Mouse (Mus musculus) lung, postnatal 10 days (tissue): ENCODE measurements around the gene Rpp14.
"Not testable (repeated sequence)": the region's sequence is repeated elsewhere in the genome, so short reads cannot be mapped to it uniquely, and the experiment has no call there.

Experiments used
- DNase-seq: peaks from one replicate; pipeline ENCODE4 v3.0.0; 2021

Gene Rpp14

GRCm38 (mm10) chr14:8117371-8117770, 37.2 kb downstream of the Rpp14 start:
- DNase-seq = no peak

GRCm38 (mm10) chr14:8119454-8119853, 39.3 kb downstream of the Rpp14 start:
- DNase-seq = no peak

- DNase-seq = no peak
These were observed 39.7 kb downstream of the Rpp14 start for GRCm38 (mm10) chr14:8119904-8120303.

- peak; percentile 14 for DNase-seq
These were observed 43.0 kb downstream of the Rpp14 start for GRCm38 (mm10) chr14:8123141-8123540.

GRCm38 (mm10) chr14:8123611-8124010, 43.4 kb downstream of the Rpp14 start:
- DNase-seq = not testable (repeated sequence)

- no peak for DNase-seq
These were observed 44.1 kb downstream of the Rpp14 start for GRCm38 (mm10) chr14:8124046-8124881.

GRCm38 (mm10) chr14:8127971-8128370, 47.8 kb downstream of the Rpp14 start:
- DNase-seq = no peak

GRCm38 (mm10) chr14:8132789-8133188, 52.6 kb downstream of the Rpp14 start:
- DNase-seq = no peak

GRCm38 (mm10) chr14:8134234-8134633, 54.1 kb downstream of the Rpp14 start:
- no peak for DNase-seq

GRCm38 (mm10) chr14:8135130-8135529, 55.0 kb downstream of the Rpp14 start:
- DNase-seq = peak; percentile 19

- no peak for DNase-seq
These were observed 59.9 kb downstream of the Rpp14 start for GRCm38 (mm10) chr14:8139724-8140710.

GRCm38 (mm10) chr14:8141131-8141530, 61.0 kb downstream of the Rpp14 start:
- DNase-seq = no peak
